Mouse (Mus musculus): Measurements from ENCODE around the gene Dusp15. TPM values are rescaled to one million over a fixed set of nuclear protein-coding genes. Genes with fewer than 3 reads are reported as not detected.

Gene Dusp15
- polyA plus RNA-seq, 1 experiment from 2014 or later, result 11.0 TPM

GRCm38 (mm10) chr2:152904127-152904643, 47.3 kb downstream of the Dusp15 start:
- H3K4me3 ChIP-seq (replicated peaks; ENCODE audit: low read length), result no peak overlapping the region

GRCm38 (mm10) chr2:152903586-152903985, 47.9 kb downstream of the Dusp15 start:
- Histone ChIP-seq H3K9me3 (ENCODE audit: control insufficient read depth, low read length) (no peaks in the 10 kb centered on the region), H3K4me1 (replicated peaks; ENCODE audit: control insufficient read depth, insufficient read depth, low read length) (no peaks in the 10 kb centered on the region), H3K36me3 (replicated peaks; ENCODE audit: control insufficient read depth, insufficient read depth) (no peaks in the 10 kb centered on the region), H3K4me3 (replicated peaks; ENCODE audit: low read length) (no peak overlapping the region), H3K4me2 (replicated peaks) (no peak overlapping the region), H3K9ac (no peak overlapping the region), H3K27ac (no peak overlapping the region), H3K27me3 (ENCODE audit: control insufficient read depth, insufficient read depth, low read length) (no peaks in the 10 kb centered on the region)
- no peak for DNase-seq (ENCODE audit: low spot score)
- WGBS, result 72% methylated on average over 4 of the region's 4 CpGs
- no peak for ATAC-seq (ENCODE audit: low FRiP score)

More at GRCm38 (mm10) chr2:152904127-152904643, 47.3 kb downstream of the Dusp15 start:
- Histone ChIP-seq H3K27me3 (ENCODE audit: control insufficient read depth, insufficient read depth, low read length) (no peaks in the 10 kb centered on the region), H3K9ac (no peak overlapping the region), H3K36me3 (replicated peaks; ENCODE audit: control insufficient read depth, insufficient read depth) (no peaks in the 10 kb centered on the region), H3K4me1 (replicated peaks; ENCODE audit: control insufficient read depth, insufficient read depth, low read length) (no peaks in the 10 kb centered on the region), H3K4me2 (replicated peaks) (no peak overlapping the region), H3K27ac (no peak overlapping the region), H3K9me3 (ENCODE audit: control insufficient read depth, low read length) (no peaks in the 10 kb centered on the region)
- DNase-seq (ENCODE audit: low spot score) (no peak), ATAC-seq (ENCODE audit: low FRiP score) (no peak)
- WGBS, result 78% methylated on average over 5 of the region's 5 CpGs

- no peak for DNase-seq (ENCODE audit: low spot score)
- Histone ChIP-seq H3K27me3 (ENCODE audit: control insufficient read depth, insufficient read depth, low read length) (no peaks in the 10 kb centered on the region), H3K36me3 (replicated peaks; ENCODE audit: control insufficient read depth, insufficient read depth) (no peaks in the 10 kb centered on the region), H3K9me3 (ENCODE audit: control insufficient read depth, low read length) (no peaks in the 10 kb centered on the region), H3K9ac (no peak overlapping the region), H3K4me1 (replicated peaks; ENCODE audit: control insufficient read depth, insufficient read depth, low read length) (no peaks in the 10 kb centered on the region), H3K27ac (no peak overlapping the region), H3K4me2 (replicated peaks) (no peak overlapping the region), H3K4me3 (replicated peaks; ENCODE audit: low read length) (no peak overlapping the region)
- WGBS, result 18% methylated on average over 3 of the region's 3 CpGs
- no peak for ATAC-seq (ENCODE audit: low FRiP score)
Observed at GRCm38 (mm10) chr2:152902658-152903057, 48.8 kb downstream of the Dusp15 start.

- Histone ChIP-seq H3K4me1 (replicated peaks; ENCODE audit: control insufficient read depth, insufficient read depth, low read length) (no peaks in the 10 kb centered on the region), H3K4me2 (replicated peaks) (no peak overlapping the region), H3K9ac (no peak overlapping the region), H3K27me3 (ENCODE audit: control insufficient read depth, insufficient read depth, low read length) (no peaks in the 10 kb centered on the region), H3K9me3 (ENCODE audit: control insufficient read depth, low read length) (no peaks in the 10 kb centered on the region), H3K4me3 (replicated peaks; ENCODE audit: low read length) (no peak overlapping the region), H3K27ac (no peak overlapping the region), H3K36me3 (replicated peaks; ENCODE audit: control insufficient read depth, insufficient read depth) (no peaks in the 10 kb centered on the region)
- 92% methylated on average over 15 of the region's 15 CpGs for WGBS
- ATAC-seq (ENCODE audit: low FRiP score) (no peak), DNase-seq (ENCODE audit: low spot score) (no peak)
Observed at GRCm38 (mm10) chr2:152901296-152901695, 50.2 kb downstream of the Dusp15 start.

GRCm38 (mm10) chr2:152899011-152899410, 52.5 kb downstream of the Dusp15 start:
- H3K36me3 ChIP-seq (replicated peaks; ENCODE audit: control insufficient read depth, insufficient read depth), result no peaks in the 10 kb centered on the region
- no peaks in the 10 kb centered on the region for H3K4me1 ChIP-seq (replicated peaks; ENCODE audit: control insufficient read depth, insufficient read depth, low read length)
- ATAC-seq (ENCODE audit: low FRiP score) (no peak), DNase-seq (ENCODE audit: low spot score) (no peak)
- no peak overlapping the region for H3K4me2 ChIP-seq (replicated peaks)
- no peaks in the 10 kb centered on the region for H3K9me3 ChIP-seq (ENCODE audit: control insufficient read depth, low read length)
- no peaks in the 10 kb centered on the region for H3K27me3 ChIP-seq (ENCODE audit: control insufficient read depth, insufficient read depth, low read length)
- H3K27ac ChIP-seq, result no peak overlapping the region
- WGBS, result 76% methylated on average over 6 of the region's 6 CpGs
- no peak overlapping the region for H3K9ac ChIP-seq
- H3K4me3 ChIP-seq (replicated peaks; ENCODE audit: low read length), result no peak overlapping the region

- DNase-seq (ENCODE audit: low spot score) (no peak), ATAC-seq (ENCODE audit: low FRiP score) (no peak)
- 84% methylated on average over 3 of the region's 3 CpGs for WGBS
- Histone ChIP-seq H3K9me3 (ENCODE audit: control insufficient read depth, low read length) (no peaks in the 10 kb centered on the region), H3K4me2 (replicated peaks) (no peak overlapping the region), H3K27me3 (ENCODE audit: control insufficient read depth, insufficient read depth, low read length) (no peaks in the 10 kb centered on the region), H3K4me1 (replicated peaks; ENCODE audit: control insufficient read depth, insufficient read depth, low read length) (no peaks in the 10 kb centered on the region), H3K4me3 (replicated peaks; ENCODE audit: low read length) (no peak overlapping the region), H3K27ac (no peak overlapping the region), H3K9ac (no peak overlapping the region), H3K36me3 (replicated peaks; ENCODE audit: control insufficient read depth, insufficient read depth) (peaks cover 8% of the 10 kb centered on the region; the same call in 1 of the 2 replicates)
Observed at GRCm38 (mm10) chr2:152896926-152897325, 54.6 kb downstream of the Dusp15 start.

GRCm38 (mm10) chr2:152895834-152896233, 55.7 kb downstream of the Dusp15 start:
- Histone ChIP-seq H3K36me3 (replicated peaks; ENCODE audit: control insufficient read depth, insufficient read depth) (peaks cover 8% of the 10 kb centered on the region; the same call in 1 of the 2 replicates), H3K27me3 (ENCODE audit: control insufficient read depth, insufficient read depth, low read length) (no peaks in the 10 kb centered on the region), H3K4me2 (replicated peaks) (no peak overlapping the region), H3K27ac (no peak overlapping the region), H3K4me1 (replicated peaks; ENCODE audit: control insufficient read depth, insufficient read depth, low read length) (no peaks in the 10 kb centered on the region), H3K4me3 (replicated peaks; ENCODE audit: low read length) (no peak overlapping the region), H3K9me3 (ENCODE audit: control insufficient read depth, low read length) (no peaks in the 10 kb centered on the region), H3K9ac (no peak overlapping the region)
- WGBS, result 95% methylated on average over 9 of the region's 9 CpGs
- no peak for ATAC-seq (ENCODE audit: low FRiP score)
- no peak for DNase-seq (ENCODE audit: low spot score)

Other genes starting within 250 kb of the Dusp15 start
- gene Id1, start 215.4 kb downstream of the Dusp15 start, polyA plus RNA-seq (2014; fragmentation: Nextera tagmentation; extraction: Ambion mirVana), result 56.5 and 68.0 TPM in 2 replicates
- gene Cox4i2, start 197.5 kb downstream of the Dusp15 start, polyA plus RNA-seq (2014; fragmentation: Nextera tagmentation; extraction: Ambion mirVana), result 5.8 TPM in 2 replicates
- 155 and 165 TPM in 2 replicates for gene Bcl2l1, start 120.0 kb downstream of the Dusp15 start, polyA plus RNA-seq (2014; fragmentation: Nextera tagmentation; extraction: Ambion mirVana)
- gene Tpx2, start 103.7 kb downstream of the Dusp15 start, polyA plus RNA-seq (2014; fragmentation: Nextera tagmentation; extraction: Ambion mirVana), result 17.2 and 20.1 TPM in 2 replicates
- not detected in 2 replicates for gene Mylk2, start 40.3 kb downstream of the Dusp15 start, polyA plus RNA-seq (2014; fragmentation: Nextera tagmentation; extraction: Ambion mirVana)
- 3.5 and 4.9 TPM in 2 replicates for gene Foxs1, start 18.5 kb downstream of the Dusp15 start, polyA plus RNA-seq (2014; fragmentation: Nextera tagmentation; extraction: Ambion mirVana)
- gene Ttll9, start 10.8 kb upstream of the Dusp15 start, polyA plus RNA-seq (2014; fragmentation: Nextera tagmentation; extraction: Ambion mirVana), result 8.0 and 11.2 TPM in 2 replicates
- gene Pdrg1, start 63.7 kb upstream of the Dusp15 start, polyA plus RNA-seq (2014; fragmentation: Nextera tagmentation; extraction: Ambion mirVana), result 137 and 149 TPM in 2 replicates
- gene Xkr7, start 80.2 kb upstream of the Dusp15 start, polyA plus RNA-seq (2014; fragmentation: Nextera tagmentation; extraction: Ambion mirVana), result 0.84 and 1.8 TPM in 2 replicates
- gene Ccm2l, start 114.3 kb upstream of the Dusp15 start, polyA plus RNA-seq (2014; fragmentation: Nextera tagmentation; extraction: Ambion mirVana), result 1.7 and 2.4 TPM in 2 replicates
- gene Hck, start 156.8 kb upstream of the Dusp15 start, polyA plus RNA-seq (2014; fragmentation: Nextera tagmentation; extraction: Ambion mirVana), result 2.2 and 3.2 TPM in 2 replicates
- 84.0 and 84.3 TPM in 2 replicates for gene Tm9sf4, start 209.6 kb upstream of the Dusp15 start, polyA plus RNA-seq (2014; fragmentation: Nextera tagmentation; extraction: Ambion mirVana)

Measured in hindbrain, embryonic 14.5 days (tissue).